Mouse (Mus musculus): ENCODE results near the gene Fam24a. TPM values are rescaled to one million over a fixed set of nuclear protein-coding genes. Genes with fewer than 3 reads are reported as not detected.

Fam24a gene
- not detected in 2 replicates for polyA plus RNA-seq (2015; fragmentation: Nextera tagmentation; extraction: Ambion mirVana)

DNA sequence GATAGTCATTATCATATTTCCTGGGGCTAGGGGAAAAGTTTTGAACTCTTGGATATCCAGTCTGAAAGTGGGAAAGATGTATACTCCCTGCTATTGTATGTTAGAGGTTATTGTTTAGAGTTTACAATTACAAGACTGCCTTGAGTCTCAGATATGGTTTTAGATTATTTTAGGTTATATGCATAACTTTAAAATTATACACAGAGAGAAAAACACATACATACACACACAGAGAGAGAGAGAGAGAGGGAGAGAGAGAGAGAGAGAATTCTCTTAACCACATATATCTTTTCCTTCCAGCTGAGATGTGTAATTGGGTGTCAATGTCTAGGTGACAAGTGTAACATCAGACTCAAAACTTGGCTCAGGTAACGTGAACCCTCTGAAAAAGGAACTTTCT lies at the start of gene Fam24a:
Gene Fam24a, plus strand, starts transcription at position 301 of the 400 bp plus-strand sequence.

DNA sequence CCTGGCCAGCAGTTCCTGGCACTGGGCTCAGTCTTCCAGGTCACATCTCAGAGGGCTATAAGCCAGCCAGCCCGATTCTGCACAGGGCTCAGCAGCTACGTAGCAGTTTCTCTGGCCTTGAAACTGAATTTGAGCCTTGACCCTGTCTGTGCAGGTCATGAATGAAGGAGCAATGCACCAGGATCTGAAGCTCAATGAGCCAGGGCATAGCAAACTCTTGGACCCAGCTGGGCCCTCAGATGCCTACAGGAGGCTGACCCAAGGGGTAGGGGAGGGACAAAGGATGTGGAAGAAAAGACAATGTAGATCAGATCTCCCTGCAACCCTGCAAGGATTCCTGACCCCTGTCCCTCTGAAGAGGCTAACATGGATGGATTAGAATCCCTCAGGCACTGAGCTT lies 11.5 kb upstream of the Fam24a start, which contains the start of gene Cuzd1:
Gene Cuzd1, minus strand, starts transcription at position 101 of the 400 bp plus-strand sequence.

DNA sequence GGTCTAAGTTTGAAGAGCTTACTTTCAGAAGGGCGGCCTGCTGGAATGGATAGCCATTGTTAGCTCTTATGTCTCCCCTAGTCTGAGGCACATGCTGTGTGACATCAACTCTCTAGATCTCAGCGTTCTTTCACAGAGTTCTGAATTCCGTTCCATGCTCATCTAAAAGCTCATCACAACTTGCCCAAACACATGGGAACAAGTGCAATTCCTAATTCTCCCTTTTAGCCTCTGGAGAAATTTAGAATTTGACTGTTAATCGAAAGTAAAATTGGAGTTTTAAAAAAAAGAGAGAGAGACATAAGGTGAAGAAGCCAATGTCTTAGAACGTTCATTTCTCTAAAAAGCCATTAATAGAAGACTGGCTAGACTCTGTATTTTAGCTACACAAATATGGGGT lies 4.2 kb upstream of the Fam24a start, which contains the start of gene Fam24b:
Gene Fam24b, minus strand, starts transcription at position 101 of the 400 bp plus-strand sequence.

DNA sequence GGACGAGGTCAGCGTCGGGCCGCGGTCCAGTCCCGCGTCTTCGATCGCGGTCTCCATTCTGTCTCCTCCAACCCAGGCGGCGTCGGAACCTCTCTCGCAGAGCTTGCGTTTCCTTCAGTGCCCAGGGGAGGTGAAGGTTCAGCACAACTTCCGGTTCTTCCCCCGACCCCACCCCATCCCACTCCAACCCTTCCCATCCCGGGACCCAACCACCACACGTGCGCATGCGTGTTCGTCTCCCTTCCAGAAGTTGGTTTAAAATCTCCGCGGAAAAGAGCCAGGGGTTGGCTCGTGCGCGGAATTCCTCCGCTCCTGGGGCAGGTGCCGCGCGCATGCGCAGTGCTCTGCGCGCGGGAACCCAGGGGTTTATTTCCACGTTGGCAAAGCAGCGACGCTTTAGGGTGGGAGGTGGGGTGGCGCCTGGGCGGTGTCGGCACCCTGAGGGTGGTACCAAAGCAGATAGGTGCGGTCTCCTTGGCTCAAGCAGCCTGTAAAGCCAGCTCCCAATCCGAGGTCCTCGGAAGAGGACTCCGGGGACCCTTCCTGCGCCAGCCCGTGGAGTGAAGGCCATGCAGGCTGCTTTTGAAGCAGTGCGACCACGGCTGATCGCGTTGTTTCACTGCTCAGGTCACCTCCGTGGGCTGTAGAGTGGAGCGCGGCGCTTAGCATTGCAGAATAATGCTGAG lies 29.1 kb downstream of the Fam24a start, which contains the start of gene 2310057M21Rik:
Gene 2310057M21Rik, minus strand, starts transcription at position 145 of the 686 bp plus-strand sequence.

DNA sequence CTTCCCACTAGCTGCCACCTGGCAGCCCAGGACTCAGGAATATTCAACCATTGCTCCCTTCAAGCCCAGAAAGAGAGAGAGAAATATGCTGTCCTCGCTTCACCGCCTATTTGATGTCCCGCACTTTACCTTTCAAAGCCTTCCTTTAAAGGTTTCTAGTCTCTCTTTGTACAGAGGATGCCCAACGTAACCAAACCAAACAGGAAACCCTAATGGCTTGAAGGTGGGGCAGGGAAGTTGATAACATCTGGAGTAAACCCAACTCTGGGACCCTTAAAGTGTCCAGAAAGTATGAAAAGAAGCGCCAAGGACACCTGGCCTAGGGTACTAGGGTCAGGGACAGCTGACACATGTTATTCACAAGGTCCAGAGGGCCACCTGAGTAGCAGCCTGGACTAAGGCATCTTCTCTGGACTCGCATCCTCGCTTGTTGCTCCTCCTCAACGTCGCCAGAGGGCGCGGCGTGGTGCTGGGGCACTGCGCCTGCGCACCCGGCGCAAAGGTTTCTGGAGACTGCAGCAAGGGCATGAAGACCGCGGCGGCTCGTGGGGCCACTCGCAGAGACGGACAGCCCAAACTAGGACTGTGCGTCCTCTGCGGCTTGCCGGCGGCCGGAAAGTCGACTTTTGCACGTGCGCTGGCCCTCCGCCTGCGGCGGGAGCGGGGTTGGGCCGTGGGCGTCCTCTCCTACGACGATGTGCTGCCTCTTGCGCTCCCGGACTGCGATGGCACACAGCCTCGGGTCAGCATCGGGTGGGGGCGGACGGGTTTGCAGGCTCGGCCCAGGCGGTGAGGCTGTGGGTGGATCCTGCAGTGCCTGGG lies 37.2 kb downstream of the Fam24a start, which contains the start of gene Pstk:
Gene Pstk, plus strand, starts transcription at position 494 of the 822 bp plus-strand sequence.

Other genes starting within 250 kb of the Fam24a start
- gene 4933402N03Rik, start 187.6 kb upstream of the Fam24a start, polyA plus RNA-seq (2015; fragmentation: Nextera tagmentation; extraction: Ambion mirVana): not detected in 2 replicates
- not detected in 2 replicates for gene 5430419D17Rik, start 159.5 kb upstream of the Fam24a start, polyA plus RNA-seq (2015; fragmentation: Nextera tagmentation; extraction: Ambion mirVana)
- 0.38 and 0.49 TPM in 2 replicates for gene Cuzd1, start 11.6 kb upstream of the Fam24a start, polyA plus RNA-seq (2015; fragmentation: Nextera tagmentation; extraction: Ambion mirVana)
- not detected in 2 replicates for gene Fam24b, start 4.3 kb upstream of the Fam24a start, polyA plus RNA-seq (2015; fragmentation: Nextera tagmentation; extraction: Ambion mirVana)
- gene 2310057M21Rik, start 28.9 kb downstream of the Fam24a start, polyA plus RNA-seq (2015; fragmentation: Nextera tagmentation; extraction: Ambion mirVana): 15.9 and 17.4 TPM in 2 replicates
- 71.6 and 75.7 TPM in 2 replicates for gene Pstk, start 37.3 kb downstream of the Fam24a start, polyA plus RNA-seq (2015; fragmentation: Nextera tagmentation; extraction: Ambion mirVana)
- 5.7 and 6.1 TPM in 2 replicates for gene Ikzf5, start 76.7 kb downstream of the Fam24a start, polyA plus RNA-seq (2015; fragmentation: Nextera tagmentation; extraction: Ambion mirVana)
- 76.7 and 83.0 TPM in 2 replicates for gene Acadsb, start 76.7 kb downstream of the Fam24a start, polyA plus RNA-seq (2015; fragmentation: Nextera tagmentation; extraction: Ambion mirVana)
- not detected in 2 replicates for gene Hmx3, start 209.0 kb downstream of the Fam24a start, polyA plus RNA-seq (2015; fragmentation: Nextera tagmentation; extraction: Ambion mirVana)
- gene Hmx2, start 214.9 kb downstream of the Fam24a start, polyA plus RNA-seq (2015; fragmentation: Nextera tagmentation; extraction: Ambion mirVana): not detected in 2 replicates
- 60.4 and 62.9 TPM in 2 replicates for gene Bub3, start 226.4 kb downstream of the Fam24a start, polyA plus RNA-seq (2015; fragmentation: Nextera tagmentation; extraction: Ambion mirVana)

Measured in skeletal muscle tissue, postnatal 0 days (tissue).